Mouse (Mus musculus) spleen, postnatal 14 days (tissue): ENCODE data around the gene Dclk1.

Experiments
- DNase-seq, 2 experiments: peaks; one replicate each; pipeline ENCODE4 v3.0.0; 2021 to 2022; ENCODE audit warnings: low spot score in 2 of 2

Gene Dclk1

GRCm38 (mm10) chr3:55499298-55499697, 257.1 kb downstream of the Dclk1 start:
- no peak for DNase-seq

GRCm38 (mm10) chr3:55510198-55510597, 268.0 kb downstream of the Dclk1 start:
- no peak for DNase-seq

- no peak for DNase-seq
These were observed 269.5 kb downstream of the Dclk1 start for GRCm38 (mm10) chr3:55511658-55512057.

- no peak for DNase-seq
These were observed 273.8 kb downstream of the Dclk1 start for GRCm38 (mm10) chr3:55515966-55516365.

GRCm38 (mm10) chr3:55517454-55518014, 275.4 kb downstream of the Dclk1 start:
- no peak for DNase-seq

GRCm38 (mm10) chr3:55520240-55521180, 278.3 kb downstream of the Dclk1 start:
- DNase-seq = peak in 1 of 2 experiments; percentile 19

- no peak for DNase-seq
These were observed 279.6 kb downstream of the Dclk1 start for GRCm38 (mm10) chr3:55521776-55522175.

- DNase-seq = no peak
These were observed 281.1 kb downstream of the Dclk1 start for GRCm38 (mm10) chr3:55523224-55523623.

GRCm38 (mm10) chr3:55523735-55524477, 281.7 kb downstream of the Dclk1 start:
- DNase-seq = no peak

GRCm38 (mm10) chr3:55524491-55525195, 282.5 kb downstream of the Dclk1 start:
- no peak for DNase-seq

GRCm38 (mm10) chr3:55526470-55526869, 284.3 kb downstream of the Dclk1 start:
- DNase-seq = no peak

GRCm38 (mm10) chr3:55527566-55527965, 285.4 kb downstream of the Dclk1 start:
- DNase-seq = no peak

GRCm38 (mm10) chr3:55528012-55528411, 285.8 kb downstream of the Dclk1 start:
- no peak for DNase-seq

- DNase-seq = no peak
These were observed 287.2 kb downstream of the Dclk1 start for GRCm38 (mm10) chr3:55529414-55529813.

- no peak for DNase-seq
These were observed 289.3 kb downstream of the Dclk1 start for GRCm38 (mm10) chr3:55531204-55532044.

- DNase-seq = no peak
These were observed 290.2 kb downstream of the Dclk1 start for GRCm38 (mm10) chr3:55532175-55532973.

GRCm38 (mm10) chr3:55535591-55536200, 293.5 kb downstream of the Dclk1 start:
- no peak for DNase-seq

GRCm38 (mm10) chr3:55536901-55537300, 294.7 kb downstream of the Dclk1 start:
- no peak for DNase-seq

- no peak for DNase-seq
These were observed 295.6 kb downstream of the Dclk1 start for GRCm38 (mm10) chr3:55537714-55538113.

- no peak for DNase-seq
These were observed 297.2 kb downstream of the Dclk1 start for GRCm38 (mm10) chr3:55539400-55539799.
